Mouse (Mus musculus) olfactory bulb, adult 2 months (tissue): ENCODE measurements around the gene Ptk6. TPM values are rescaled to one million over a fixed set of nuclear protein-coding genes. Genes with fewer than 3 reads are reported as not detected.

Source experiments
- H3K27ac ChIP-seq: fragments of 200-500 bp; 2 replicates; pipeline ENCODE4 v1.5.1; 2012; ENCODE audit warnings: low read depth, low read length; ENCODE audit not compliant: insufficient read depth
- H3K4me1 ChIP-seq: fragments of 200-500 bp; 2 replicates; pipeline ENCODE4 v1.6.1; 2012; ENCODE audit warnings: low read length; ENCODE audit not compliant: control insufficient read depth, insufficient read depth
- H3K4me3 ChIP-seq: fragments of 200-500 bp; 2 replicates; pipeline ENCODE4 v1.5.1; 2012; ENCODE audit warnings: mild to moderate bottlenecking, low read depth, low read length, moderate library complexity; ENCODE audit not compliant: insufficient read depth
- CTCF ChIP-seq: fragments of 200-500 bp; IDR thresholded peaks from 2 replicates; pipeline ENCODE4 v1.5.1; 2012; ENCODE audit warnings: low read depth, mild to moderate bottlenecking, low read length, moderate library complexity; ENCODE audit not compliant: insufficient read depth
- POLR2A ChIP-seq: fragments of 200-500 bp; IDR thresholded peaks from 2 replicates; pipeline ENCODE4 v1.6.1; 2012; ENCODE audit warnings: mild to moderate bottlenecking, low read depth, low read length, moderate library complexity; ENCODE audit not compliant: insufficient read depth
- WGBS: fragments of 180-500 bp; shearing (Covaris S2); methylation state at CpG from one replicate; pipeline ENCODE4 v1.1.7; 2018; 5-methylcytosine and 5-hydroxymethylcytosine counted together
- polyA plus RNA-seq: library from polyadenylated mRNA; stranded (reverse); fragments of >200 nt; gene quantifications from 2 replicates; pipeline ENCODE4 v1.2.4, GENCODE M21; 2012; ENCODE audit warnings: low replicate concordance; ENCODE audit not compliant: missing spikeins, insufficient read depth, insufficient read length

Gene Ptk6
- polyA plus RNA-seq, 1 experiment = not detected

- H3K4me3 ChIP-seq = peak overlapping the region; percentile 69
- TF ChIP-seq CTCF (peak; percentile 89), POLR2A (no peak)
- WGBS = under 1% methylated on average over 14 of the region's 14 CpGs
- H3K4me1 ChIP-seq = peaks cover 6% of the 10 kb centered on the region
- peak overlapping the region; percentile 66 for H3K27ac ChIP-seq
These were observed 16.0 kb downstream of the Ptk6 start for GRCm38 (mm10) chr2:181186635-181187034.

- TF ChIP-seq CTCF (no peak), POLR2A (no peak)
- Histone ChIP-seq H3K4me1 (no peaks in the 10 kb centered on the region), H3K4me3 (no peak overlapping the region), H3K27ac (no peak overlapping the region)
- WGBS = 40% methylated on average over 6 of the region's 6 CpGs
These were observed 21.7 kb downstream of the Ptk6 start for GRCm38 (mm10) chr2:181180898-181181297.

GRCm38 (mm10) chr2:181178471-181178870, 24.1 kb downstream of the Ptk6 start:
- no peaks in the 10 kb centered on the region for H3K4me1 ChIP-seq
- H3K27ac ChIP-seq = no peak overlapping the region
- 92% methylated on average over 5 of the region's 5 CpGs for WGBS
- TF ChIP-seq POLR2A (no peak), CTCF (no peak)
- no peak overlapping the region for H3K4me3 ChIP-seq

DNA sequence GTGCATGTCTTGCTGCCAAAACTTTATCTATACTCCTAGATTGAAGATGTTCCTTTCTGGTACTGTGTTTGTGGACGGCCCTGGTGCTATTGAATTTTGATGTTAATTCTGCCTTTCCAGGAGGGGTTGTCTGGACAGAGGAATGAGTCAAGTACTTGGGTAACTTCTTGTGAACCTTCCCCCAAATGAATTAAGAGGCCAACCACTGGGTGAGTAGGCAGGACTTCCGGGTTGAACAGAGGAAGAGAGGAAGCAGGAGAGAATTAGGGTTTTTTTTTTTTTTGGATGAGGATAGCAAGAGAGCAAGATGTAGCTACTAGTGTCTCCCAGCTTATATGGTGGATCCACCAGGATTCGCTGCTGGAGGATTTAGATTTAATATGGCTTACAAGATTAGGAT, 24.6 kb downstream of the Ptk6 start:
- no peak for TF ChIP-seq POLR2A
- WGBS = 82% methylated on average over 3 of the region's 3 CpGs
- no peak overlapping the region for H3K27ac ChIP-seq

GRCm38 (mm10) chr2:181174646-181175045, 27.9 kb downstream of the Ptk6 start:
- no peak for TF ChIP-seq POLR2A
- TF ChIP-seq CTCF = no peak
- no peak overlapping the region for H3K27ac ChIP-seq

More for the DNA sequence above, 24.6 kb downstream of the Ptk6 start:
- no peak overlapping the region for H3K4me3 ChIP-seq
- H3K4me1 ChIP-seq = no peaks in the 10 kb centered on the region

GRCm38 (mm10) chr2:181166469-181166868, 36.1 kb downstream of the Ptk6 start:
- WGBS = 67% methylated on average over 5 of the region's 5 CpGs

More at GRCm38 (mm10) chr2:181174646-181175045, 27.9 kb downstream of the Ptk6 start:
- Histone ChIP-seq H3K4me1 (no peaks in the 10 kb centered on the region), H3K4me3 (no peak overlapping the region)
- 74% methylated on average over 3 of the region's 3 CpGs for WGBS

DNA sequence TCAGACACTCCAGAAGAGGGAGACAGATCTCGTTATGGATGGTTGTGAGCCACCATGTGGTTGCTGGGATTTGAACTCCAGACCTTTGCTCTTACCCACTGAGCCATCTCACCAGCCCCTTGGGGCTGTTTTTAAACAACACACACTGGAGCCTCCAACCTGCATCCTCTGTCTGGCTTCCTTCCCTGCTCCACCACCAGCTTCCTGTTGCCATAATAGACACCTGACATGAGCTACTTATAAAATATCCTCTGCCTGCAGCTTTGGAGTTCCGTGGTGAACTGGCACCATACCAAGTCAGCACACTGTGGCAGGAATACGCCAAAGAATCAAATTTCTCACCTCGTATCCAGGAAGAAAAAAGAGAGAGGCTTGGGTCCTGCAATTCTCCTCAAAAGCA, 41.8 kb downstream of the Ptk6 start:
- Histone ChIP-seq H3K4me3 (no peak overlapping the region), H3K27ac (no peak overlapping the region), H3K4me1 (peaks cover 23% of the 10 kb centered on the region)
- 57% methylated on average over 4 of the region's 4 CpGs for WGBS
- TF ChIP-seq POLR2A = no peak
- TF ChIP-seq CTCF = no peak

More at GRCm38 (mm10) chr2:181166469-181166868, 36.1 kb downstream of the Ptk6 start:
- H3K4me3 ChIP-seq = no peak overlapping the region
- TF ChIP-seq POLR2A = no peak
- no peak for TF ChIP-seq CTCF
- no peak overlapping the region for H3K27ac ChIP-seq
- no peaks in the 10 kb centered on the region for H3K4me1 ChIP-seq

DNA sequence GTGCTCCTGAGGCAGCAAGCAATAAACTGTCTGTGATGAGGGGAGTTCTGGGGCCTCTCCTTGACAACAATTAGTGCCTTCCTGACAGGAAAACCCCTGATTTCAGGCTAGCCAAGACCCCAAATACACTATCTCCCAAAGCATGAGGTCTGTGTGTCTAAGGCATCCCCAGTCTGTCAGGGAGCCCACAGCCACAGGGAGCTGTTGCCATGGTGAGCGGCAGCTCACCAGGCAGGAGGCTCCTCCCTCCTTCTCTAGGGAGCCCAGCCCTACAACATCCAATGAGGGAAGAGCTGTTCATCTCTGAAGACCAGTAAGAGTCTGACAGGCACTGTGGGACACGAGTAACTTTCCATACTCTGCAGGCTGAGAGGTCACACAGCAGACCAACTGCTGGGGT, 42.8 kb downstream of the Ptk6 start:
- Histone ChIP-seq H3K4me1 (peaks cover 29% of the 10 kb centered on the region), H3K27ac (peak overlapping the region; percentile 88), H3K4me3 (no peak overlapping the region)
- no peak for TF ChIP-seq POLR2A
- TF ChIP-seq CTCF = no peak
- WGBS = 7% methylated on average over 2 of the region's 2 CpGs

DNA sequence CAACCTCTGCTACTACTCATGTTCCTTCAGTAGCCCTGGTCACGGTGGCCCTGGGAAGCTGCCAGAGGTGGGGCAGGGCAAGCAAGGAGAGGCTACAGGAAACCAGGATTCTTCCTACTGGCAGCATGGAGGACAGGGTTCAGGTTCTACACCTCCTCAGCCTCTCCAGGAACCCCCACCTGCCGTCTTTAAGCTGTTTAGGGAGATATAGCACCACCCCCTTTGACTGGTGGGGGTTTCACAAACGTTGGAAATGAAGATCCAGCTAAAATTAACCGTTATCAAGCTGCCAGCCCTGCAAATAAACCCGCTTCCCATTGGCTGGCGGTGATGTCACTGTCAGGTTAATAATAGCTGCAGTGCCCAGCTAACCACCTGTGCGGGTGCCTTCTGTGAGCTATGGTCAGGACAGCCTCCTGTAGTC, 43.5 kb downstream of the Ptk6 start:
- TF ChIP-seq CTCF = no peak
- no peak for TF ChIP-seq POLR2A
- Histone ChIP-seq H3K4me3 (no peak overlapping the region), H3K4me1 (peaks cover 34% of the 10 kb centered on the region), H3K27ac (peak overlapping the region; percentile 88)
- 15% methylated on average over 7 of the region's 7 CpGs for WGBS

- no peak for TF ChIP-seq CTCF
- TF ChIP-seq POLR2A = no peak
- peak overlapping the region; percentile 95 for H3K27ac ChIP-seq
- 82% methylated on average over 2 of the region's 2 CpGs for WGBS
- peaks cover 40% of the 10 kb centered on the region for H3K4me1 ChIP-seq
- H3K4me3 ChIP-seq = no peak overlapping the region
These were observed 44.1 kb downstream of the Ptk6 start for GRCm38 (mm10) chr2:181158471-181158870.
